In genomic region chr14:62235969-62236368, GRCm38 (mm10) we compare ENCODE assay signal across 16 mouse cellular contexts. TPM values are rescaled to one million over a fixed set of nuclear protein-coding genes. Genes with fewer than 3 reads are reported as not detected.
DNase-seq lines count a peak whose midpoint lies in the region; ATAC-seq lines count a peak whose summit lies in the region.
"Had no signal": no experiment of that assay in that cellular context is flagged by ENCODE, and none has a peak within 500 bp of the region (broad histone marks: within the 10 kb centered on the region; RNA-seq: fewer than 3 reads in every experiment).

No protein-coding gene starts in this region.

- H3K4me1 ChIP-seq in hindbrain, embryonic 13.5 days (replicated peaks) = 0 out of 2 replicates have a peak, but pooled peaks cover 7% of the 10 kb centered on the region
- H3K4me1 ChIP-seq in hindbrain, embryonic 11.5 days (replicated peaks; ENCODE audit: control insufficient read depth, insufficient read depth, low read length) = no peaks in the 10 kb centered on the region
- H3K4me1 ChIP-seq in limb, embryonic 13.5 days = 0 out of 2 replicates have a peak, but pooled peaks cover 7% of the 10 kb centered on the region

- peak overlapping the region; percentile 48; the same call in 1 of the 2 replicates for H3K27ac ChIP-seq in hindbrain, embryonic 13.5 days
- no peak overlapping the region for H3K27ac ChIP-seq in hindbrain, embryonic 11.5 days (ENCODE audit: low read depth, low read length)
- H3K27ac ChIP-seq in limb, embryonic 13.5 days = 0 out of 2 replicates have a peak overlapping the region, but pooled peaks have one; percentile 15
- H3K27ac ChIP-seq: heart, embryonic 13.5 days; limb, embryonic 15.5 days; lung, embryonic 15.5 days had no signal

- no peak overlapping the region for H3K9ac ChIP-seq in hindbrain, embryonic 13.5 days
- no peak overlapping the region for H3K9ac ChIP-seq in hindbrain, embryonic 11.5 days (ENCODE audit: low read depth, low read length)
- no peak overlapping the region for H3K9ac ChIP-seq in limb, embryonic 13.5 days
- H3K9ac ChIP-seq: heart, embryonic 13.5 days; limb, embryonic 15.5 days; lung, embryonic 15.5 days had no signal

- H3K27me3 ChIP-seq in hindbrain, embryonic 13.5 days = 0 out of 2 replicates have a peak, but pooled peaks cover 5% of the 10 kb centered on the region
- no peaks in the 10 kb centered on the region for H3K27me3 ChIP-seq in hindbrain, embryonic 11.5 days (ENCODE audit: control insufficient read depth, insufficient read depth, low read length)
- H3K27me3 ChIP-seq in limb, embryonic 13.5 days = no peaks in the 10 kb centered on the region
- H3K27me3 ChIP-seq: CH12.LX; heart, embryonic 13.5 days; limb, embryonic 15.5 days; lung, embryonic 15.5 days had no signal

- ATAC-seq in hindbrain, embryonic 13.5 days (ENCODE audit: low FRiP score) = no peak
- no peak for ATAC-seq in hindbrain, embryonic 11.5 days (ENCODE audit: low FRiP score)
- ATAC-seq in limb, embryonic 13.5 days (ENCODE audit: low FRiP score, low read depth) = no peak; the same call in 1 of the 2 replicates

- peak; percentile 28 for DNase-seq in embryo, embryonic 10 days (ENCODE audit: low spot score)
- no peak for DNase-seq in embryo, embryonic 9.5 days (ENCODE audit: extremely low spot score)
- DNase-seq in hindbrain, embryonic 11.5 days (ENCODE audit: low spot score) = no peak
- DNase-seq in Muller cell, postnatal 12 days (ENCODE audit: inconsistent ontology term) = peak; percentile 65
- DNase-seq in yolk sac, embryonic 10.5 days (ENCODE audit: low spot score) = no peak
- no peak for DNase-seq in cerebellum, adult 18-20 months
- DNase-seq: cerebellum, adult 11-12 months; gastrocnemius, postnatal 36 days; right cerebral cortex, postnatal 4 days; thymus, adult 2 months had no signal

- H3K4me3 ChIP-seq in hindbrain, embryonic 13.5 days = no peak overlapping the region
- H3K4me3 ChIP-seq in hindbrain, embryonic 11.5 days (ENCODE audit: low read depth, low read length) = no peak overlapping the region
- H3K4me3 ChIP-seq in limb, embryonic 13.5 days = no peak overlapping the region
- H3K4me3 ChIP-seq: heart, embryonic 13.5 days; limb, embryonic 15.5 days; lung, embryonic 15.5 days had no signal

- no peaks in the 10 kb centered on the region for H3K9me3 ChIP-seq in hindbrain, embryonic 13.5 days
- H3K9me3 ChIP-seq in hindbrain, embryonic 11.5 days (ENCODE audit: control insufficient read depth, low read length) = no peaks in the 10 kb centered on the region
- H3K9me3 ChIP-seq in limb, embryonic 13.5 days = no peaks in the 10 kb centered on the region
- H3K9me3 ChIP-seq: heart, embryonic 13.5 days; limb, embryonic 15.5 days; lung, embryonic 15.5 days had no signal

- 39% methylated on average over 7 of the region's 7 CpGs for WGBS in hindbrain, embryonic 13.5 days
- 60% methylated on average over 7 of the region's 7 CpGs for WGBS in hindbrain, embryonic 11.5 days
- 55% methylated on average over 7 of the region's 7 CpGs for WGBS in limb, embryonic 13.5 days

- no peak overlapping the region for H3K4me2 ChIP-seq in hindbrain, embryonic 13.5 days
- H3K4me2 ChIP-seq in hindbrain, embryonic 11.5 days (replicated peaks; ENCODE audit: low read depth, low read length) = no peak overlapping the region
- no peak overlapping the region for H3K4me2 ChIP-seq in limb, embryonic 13.5 days (replicated peaks)
- H3K4me2 ChIP-seq: heart, embryonic 13.5 days; limb, embryonic 15.5 days; lung, embryonic 15.5 days had no signal

- no peaks in the 10 kb centered on the region for H3K36me3 ChIP-seq in hindbrain, embryonic 13.5 days
- no peaks in the 10 kb centered on the region for H3K36me3 ChIP-seq in hindbrain, embryonic 11.5 days (ENCODE audit: control insufficient read depth, insufficient read depth, low read length)
- H3K36me3 ChIP-seq in limb, embryonic 13.5 days = no peaks in the 10 kb centered on the region
- H3K36me3 ChIP-seq: heart, embryonic 13.5 days; limb, embryonic 15.5 days; lung, embryonic 15.5 days had no signal

RNA-seq across cellular contexts. Expression of gene Rnaseh2b, which starts 56.4 kb away (rescaled TPM):
- polyA plus RNA-seq in hindbrain, embryonic 13.5 days (2015; fragmentation: Nextera tagmentation; extraction: Ambion mirVana) = 31.7 and 37.0 TPM in 2 replicates
- 62.1 and 62.9 TPM in 2 replicates for polyA plus RNA-seq in hindbrain, embryonic 11.5 days (2014; fragmentation: Nextera tagmentation; extraction: Ambion mirVana)
- 56.9 and 57.3 TPM in 2 replicates for polyA plus RNA-seq in limb, embryonic 13.5 days (2015; fragmentation: Nextera tagmentation; extraction: Ambion mirVana)

RNA-seq across cellular contexts. Expression of gene Dleu7, which starts 56.9 kb away (rescaled TPM):
- 6.0 and 7.0 TPM in 2 replicates for polyA plus RNA-seq in hindbrain, embryonic 13.5 days (2015; fragmentation: Nextera tagmentation; extraction: Ambion mirVana)
- 1.4 and 1.6 TPM in 2 replicates for polyA plus RNA-seq in hindbrain, embryonic 11.5 days (2014; fragmentation: Nextera tagmentation; extraction: Ambion mirVana)
- 1.6 TPM in 2 replicates for polyA plus RNA-seq in limb, embryonic 13.5 days (2015; fragmentation: Nextera tagmentation; extraction: Ambion mirVana)

Comparison
In these comparisons a context has a peak if more than half of its experiments do, and no peak if none do; other contexts are left out.
1. DNase-seq: peak in embryo, embryonic 10 days (single experiment) and Muller cell, postnatal 12 days (single experiment); none in embryo, embryonic 9.5 days (single experiment), hindbrain, embryonic 11.5 days (single experiment), yolk sac, embryonic 10.5 days (single experiment) and cerebellum, adult 18-20 months (0 of 2).